Mouse (Mus musculus) megakaryocyte progenitor cell, adult 5-6 weeks (primary cell): Measurements from ENCODE around the gene Ttk. TPM values are rescaled to one million over a fixed set of nuclear protein-coding genes. Genes with fewer than 3 reads are reported as not detected.

ENCODE experiments used
- ATAC-seq: replicated peaks from 2 replicates; pipeline ENCODE4 v1.8.0; 2016; ENCODE audit warnings: mild to moderate bottlenecking, moderate TSS enrichment, inconsistent platforms; ENCODE audit not compliant: poor library complexity
- total RNA-seq, 2 experiments: library from RNA; stranded (forward) in 1 of 2; stranded (reverse) in 1 of 2; fragments of 157-497, 149-512 nt in 1 of 2; fragments of 200-1000 nt in 1 of 2; gene quantifications; 2 replicates each; pipeline versions ENCODE4 v1.2.3 to v1.2.4; 2015 to 2017

The Ttk gene
- total RNA-seq, 2 experiments from 2014 or later: 36.0 to 52.1 TPM

DNA sequence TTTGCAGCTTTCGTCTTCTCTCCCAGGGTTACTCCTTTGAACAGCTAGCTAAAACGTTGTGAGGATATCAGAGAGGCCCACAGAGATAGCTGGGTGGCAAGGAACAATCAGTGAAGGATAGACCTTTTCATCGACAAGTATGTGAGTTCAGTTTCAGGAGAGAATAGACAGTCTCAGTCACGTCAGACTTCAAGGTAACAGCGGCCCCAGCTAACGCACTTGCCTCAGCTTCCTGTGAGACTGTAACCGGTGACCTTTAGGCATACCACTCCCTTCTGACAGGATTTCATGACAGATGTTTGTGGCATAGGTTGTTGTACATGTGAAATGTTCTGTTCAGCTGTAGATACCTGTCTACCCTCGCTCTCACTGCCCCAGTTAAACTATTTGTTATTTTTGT, 58.6 kb downstream of the Ttk start:
- ATAC-seq: no peak

- ATAC-seq: peak; percentile 86
Observed at GRCm38 (mm10) chr9:83893767-83894330, 59.4 kb downstream of the Ttk start.

GRCm38 (mm10) chr9:83902086-83902485, 67.6 kb downstream of the Ttk start:
- peak; percentile 71 for ATAC-seq

DNA sequence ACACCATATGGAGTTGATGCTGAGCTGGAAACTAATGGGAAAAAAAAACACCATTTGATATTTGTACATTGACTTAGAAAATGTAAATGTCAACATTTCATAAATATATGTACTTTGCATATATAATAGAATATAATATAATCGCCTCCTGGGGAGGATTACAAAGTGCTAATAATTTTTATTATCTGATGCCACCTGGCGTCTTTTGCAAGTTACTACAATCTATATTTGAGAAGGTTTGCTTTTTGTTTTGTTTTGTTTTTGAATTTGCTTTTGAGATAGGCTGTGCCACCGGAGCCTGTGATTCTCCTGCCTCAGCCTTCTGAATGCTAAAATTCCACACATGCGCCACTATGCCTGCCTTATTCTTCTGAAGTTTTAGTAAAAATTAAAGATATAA, 71.3 kb downstream of the Ttk start:
- ATAC-seq: peak; percentile 64

DNA sequence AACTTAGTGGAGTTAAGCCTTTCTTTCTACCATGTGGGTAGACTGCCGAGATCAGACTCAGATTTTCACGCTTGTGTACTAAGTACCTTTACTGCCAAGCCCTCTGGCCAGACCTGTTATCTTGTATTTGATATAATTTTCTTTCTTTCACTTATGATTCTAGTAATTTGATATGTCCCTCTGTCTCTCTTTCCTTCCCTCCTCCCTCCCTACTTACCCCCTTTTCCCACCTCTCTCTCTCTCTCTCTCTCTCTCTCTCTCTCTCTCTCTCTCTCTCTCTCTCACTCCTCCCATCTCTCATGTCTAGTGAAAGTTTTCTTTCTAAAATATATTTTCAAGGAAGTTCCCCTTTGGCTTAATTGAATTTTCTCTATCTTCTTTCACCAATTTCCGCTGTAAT, 72.5 kb downstream of the Ttk start:
- no peak for ATAC-seq

- no peak for ATAC-seq
Observed at GRCm38 (mm10) chr9:83909836-83910235, 75.3 kb downstream of the Ttk start.

GRCm38 (mm10) chr9:83910926-83911325, 76.4 kb downstream of the Ttk start:
- ATAC-seq: no peak

Other genes with a start within 250 kb of the Ttk start
- not detected in 2 replicates for gene Elovl4, start 28.4 kb upstream of the Ttk start, total RNA-seq (2015)
- not detected in 2 replicates for gene Elovl4, start 28.4 kb upstream of the Ttk start, total RNA-seq (2017)
- gene Bckdhb, start 90.5 kb downstream of the Ttk start, total RNA-seq (2015): 25.7 and 34.8 TPM in 2 replicates
- gene Bckdhb, start 90.5 kb downstream of the Ttk start, total RNA-seq (2017): 20.5 and 22.3 TPM in 2 replicates